Mouse (Mus musculus): ENCODE measurements at regions not wholly inside any gene's neighbourhood (a gene's known extent, or its start where the extent isn't known, plus 50 kb on each side); places are given as distances from the start of the nearest gene placed in this dataset.

GRCm38 (mm10) chr15:59716872-59717271, 299.5 kb downstream of the 4933412E24Rik start:
- TF ChIP-seq USF1 (IDR thresholded peaks at IDR 0.05; ENCODE audit: low read depth): no peak
- TF ChIP-seq MAX (IDR thresholded peaks at IDR 0.05): no peak
- no peak for TF ChIP-seq CTCF (IDR thresholded peaks at IDR 0.05; ENCODE audit: control insufficient read depth, insufficient read depth, insufficient read length)
- no peak for TF ChIP-seq MYOD1 (IDR thresholded peaks at IDR 0.05; ENCODE audit: control insufficient read depth, insufficient read length, low read depth)
- no peak for TF ChIP-seq MYOG (IDR thresholded peaks at IDR 0.05; ENCODE audit: control insufficient read depth, extremely low read depth, insufficient read length)
- no peak for TF ChIP-seq FOSL1 (IDR thresholded peaks at IDR 0.05; ENCODE audit: insufficient read depth, low read length, poor library complexity, severe bottlenecking)

Measured in C2C12 (cell line).